Mouse (Mus musculus): Measurements from ENCODE around the gene Helz. TPM values are rescaled to one million over a fixed set of nuclear protein-coding genes. Genes with fewer than 3 reads are reported as not detected.

Gene Helz
- total and polyA plus RNA-seq, 2 experiments from 2014 or later: 8.1 to 13.6 TPM

DNA sequence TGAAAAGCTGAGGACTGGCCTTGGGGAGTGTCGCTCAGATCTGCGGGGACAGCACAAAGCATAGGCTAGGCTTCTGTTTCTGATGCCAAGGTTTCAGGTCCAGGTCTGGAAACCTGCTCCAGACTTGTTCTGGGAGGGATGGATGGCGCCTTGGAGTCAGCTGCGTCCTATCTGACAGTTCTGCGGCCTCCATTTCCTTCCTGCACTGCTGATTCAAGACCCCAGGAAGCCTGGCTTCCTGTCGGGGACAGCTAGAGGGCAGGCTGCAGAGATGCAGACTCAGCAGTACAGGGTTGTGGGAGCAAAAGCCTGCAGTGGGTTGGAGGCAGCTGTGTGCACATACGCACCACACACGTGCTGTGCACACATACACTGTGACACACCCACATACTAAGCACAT lies 18.4 kb upstream of the Helz start:
- no peak for TF ChIP-seq CTCF (IDR thresholded peaks at IDR 0.05; ENCODE audit: low read depth)
- H3K9ac ChIP-seq: no peak overlapping the region
- no peaks in the 10 kb centered on the region for H3K36me3 ChIP-seq (ENCODE audit: insufficient read depth)
- no peaks in the 10 kb centered on the region for H3K9me3 ChIP-seq (ENCODE audit: low read length)
- H3K4me3 ChIP-seq (ENCODE audit: low read depth, low read length): no peak overlapping the region
- H3K4me2 ChIP-seq (ENCODE audit: low read depth): no peak overlapping the region
- no peak for DNase-seq
- no peak overlapping the region for H3K27ac ChIP-seq (ENCODE audit: low read depth, low read length)
- WGBS: 47% methylated on average over 8 of the region's 8 CpGs
- ATAC-seq: no peak
- H3K4me1 ChIP-seq (ENCODE audit: insufficient read depth): no peaks in the 10 kb centered on the region
- no peaks in the 10 kb centered on the region for H3K27me3 ChIP-seq (ENCODE audit: insufficient read depth, low read length)

DNA sequence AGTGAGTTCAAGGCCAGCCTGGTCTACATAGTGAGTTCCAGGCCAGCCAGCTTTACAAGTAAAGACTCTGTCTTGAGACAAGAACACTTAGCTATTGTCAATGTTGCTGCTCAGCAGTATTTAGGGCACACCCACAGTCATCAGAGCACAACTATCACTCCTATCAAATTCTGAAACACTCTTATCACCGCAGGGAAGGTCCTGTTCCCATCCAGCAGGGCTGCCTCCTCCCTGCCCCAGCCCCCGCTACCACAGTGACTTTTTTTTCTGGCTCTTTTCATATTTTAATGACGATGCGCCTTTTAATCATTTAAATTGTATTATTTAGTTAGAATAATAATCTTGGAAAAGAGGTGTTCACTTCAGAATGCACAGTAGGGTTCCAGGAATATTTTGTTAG lies 16.3 kb upstream of the Helz start:
- H3K9me3 ChIP-seq (ENCODE audit: low read length): no peaks in the 10 kb centered on the region
- DNase-seq (no peak), ATAC-seq (no peak)
- no peak overlapping the region for H3K4me2 ChIP-seq (ENCODE audit: low read depth)
- no peaks in the 10 kb centered on the region for H3K4me1 ChIP-seq (ENCODE audit: insufficient read depth)
- no peak for TF ChIP-seq CTCF (IDR thresholded peaks at IDR 0.05; ENCODE audit: low read depth)
- WGBS: 80% methylated on average over 4 of the region's 4 CpGs
- H3K9ac ChIP-seq: no peak overlapping the region
- H3K4me3 ChIP-seq (ENCODE audit: low read depth, low read length): no peak overlapping the region
- H3K27ac ChIP-seq (ENCODE audit: low read depth, low read length): no peak overlapping the region
- H3K36me3 ChIP-seq (ENCODE audit: insufficient read depth): no peaks in the 10 kb centered on the region
- no peaks in the 10 kb centered on the region for H3K27me3 ChIP-seq (ENCODE audit: insufficient read depth, low read length)

DNA sequence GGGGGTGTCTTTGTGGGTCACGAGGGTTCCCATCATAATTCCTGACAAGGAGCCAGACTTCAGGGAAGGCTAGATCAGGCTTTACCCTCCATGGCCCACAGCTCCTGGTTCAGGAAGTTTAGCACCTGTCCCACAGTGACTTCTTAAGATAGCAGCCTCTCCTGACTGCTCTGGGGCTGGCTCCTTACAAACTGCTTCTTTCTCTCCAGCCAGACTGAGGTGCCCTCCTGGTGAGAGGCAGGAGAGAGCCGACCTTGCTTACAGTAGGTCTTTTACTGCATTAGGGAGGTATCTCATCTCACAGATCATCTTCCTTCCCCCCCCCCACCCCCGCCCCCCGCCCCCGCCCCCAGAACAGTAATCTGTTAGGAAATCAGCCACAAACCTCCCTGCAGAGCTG lies 15.5 kb upstream of the Helz start:
- no peak overlapping the region for H3K4me3 ChIP-seq (ENCODE audit: low read depth, low read length)
- 52% methylated on average over 5 of the region's 5 CpGs for WGBS

DNA sequence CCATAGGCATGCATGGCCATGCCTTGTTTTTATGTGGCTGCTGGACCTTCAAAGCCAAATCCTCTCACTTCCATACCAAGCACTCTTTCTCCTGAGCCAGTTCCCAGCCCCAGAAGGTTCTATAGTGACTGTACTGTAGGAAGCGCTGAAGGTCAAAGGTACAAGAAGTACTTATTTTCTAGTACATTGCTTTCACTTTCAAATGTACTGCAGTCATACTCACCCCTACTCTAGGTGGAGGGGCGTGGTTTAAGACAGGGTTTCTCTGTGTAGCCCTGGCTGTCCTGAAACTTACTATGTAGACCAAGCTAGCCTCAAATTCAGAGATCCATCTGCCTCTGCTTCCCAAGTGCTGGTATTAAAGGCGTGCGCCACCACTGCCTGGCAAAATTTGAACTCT lies 8.7 kb upstream of the Helz start:
- WGBS: 91% methylated on average over 4 of the region's 4 CpGs
- TF ChIP-seq CTCF (IDR thresholded peaks at IDR 0.05; ENCODE audit: low read depth): no peak
- Histone ChIP-seq H3K27me3 (ENCODE audit: insufficient read depth, low read length) (no peaks in the 10 kb centered on the region), H3K4me1 (ENCODE audit: insufficient read depth) (no peaks in the 10 kb centered on the region), H3K36me3 (ENCODE audit: insufficient read depth) (no peaks in the 10 kb centered on the region), H3K4me3 (ENCODE audit: low read depth, low read length) (no peak overlapping the region), H3K27ac (ENCODE audit: low read depth, low read length) (no peak overlapping the region), H3K9ac (no peak overlapping the region), H3K9me3 (ENCODE audit: low read length) (no peaks in the 10 kb centered on the region), H3K4me2 (ENCODE audit: low read depth) (no peak overlapping the region)
- DNase-seq (no peak), ATAC-seq (no peak)

More for the DNA sequence above, 15.5 kb upstream of the Helz start:
- Histone ChIP-seq H3K27me3 (ENCODE audit: insufficient read depth, low read length) (no peaks in the 10 kb centered on the region), H3K4me2 (ENCODE audit: low read depth) (no peak overlapping the region), H3K9ac (no peak overlapping the region), H3K36me3 (ENCODE audit: insufficient read depth) (no peaks in the 10 kb centered on the region), H3K9me3 (ENCODE audit: low read length) (no peaks in the 10 kb centered on the region), H3K4me1 (ENCODE audit: insufficient read depth) (no peaks in the 10 kb centered on the region), H3K27ac (ENCODE audit: low read depth, low read length) (no peak overlapping the region)
- ATAC-seq: no peak
- TF ChIP-seq CTCF (IDR thresholded peaks at IDR 0.05; ENCODE audit: low read depth): no peak
- DNase-seq: no peak

DNA sequence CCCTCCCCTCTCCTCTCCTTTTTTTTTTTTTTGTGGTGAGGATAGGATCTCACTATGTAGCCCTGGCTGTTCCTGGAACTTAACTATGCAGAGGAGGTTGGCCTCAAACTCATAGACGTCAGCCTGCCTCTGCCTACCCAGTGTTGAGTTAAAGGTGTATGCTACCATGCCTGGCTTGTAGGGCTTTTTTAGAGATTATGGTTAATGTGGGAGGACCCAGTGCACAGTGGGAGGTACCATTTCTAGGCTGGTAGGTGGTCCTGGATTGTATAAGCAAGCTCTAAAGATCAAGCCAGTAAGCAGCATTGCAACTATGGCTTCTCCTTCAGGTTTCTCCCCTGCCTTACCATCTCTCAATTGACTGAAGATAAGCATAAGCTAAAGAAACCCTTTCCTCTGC lies 7.4 kb upstream of the Helz start:
- no peak for TF ChIP-seq CTCF (IDR thresholded peaks at IDR 0.05; ENCODE audit: low read depth)
- Histone ChIP-seq H3K4me2 (ENCODE audit: low read depth) (no peak overlapping the region), H3K4me3 (ENCODE audit: low read depth, low read length) (no peak overlapping the region), H3K9me3 (ENCODE audit: low read length) (no peaks in the 10 kb centered on the region), H3K27ac (ENCODE audit: low read depth, low read length) (no peak overlapping the region), H3K4me1 (ENCODE audit: insufficient read depth) (no peaks in the 10 kb centered on the region), H3K9ac (no peak overlapping the region), H3K27me3 (ENCODE audit: insufficient read depth, low read length) (no peaks in the 10 kb centered on the region), H3K36me3 (ENCODE audit: insufficient read depth) (no peaks in the 10 kb centered on the region)
- DNase-seq: no peak
- ATAC-seq: no peak
- WGBS: 75% methylated on average over 1 of the region's 1 CpGs

DNA sequence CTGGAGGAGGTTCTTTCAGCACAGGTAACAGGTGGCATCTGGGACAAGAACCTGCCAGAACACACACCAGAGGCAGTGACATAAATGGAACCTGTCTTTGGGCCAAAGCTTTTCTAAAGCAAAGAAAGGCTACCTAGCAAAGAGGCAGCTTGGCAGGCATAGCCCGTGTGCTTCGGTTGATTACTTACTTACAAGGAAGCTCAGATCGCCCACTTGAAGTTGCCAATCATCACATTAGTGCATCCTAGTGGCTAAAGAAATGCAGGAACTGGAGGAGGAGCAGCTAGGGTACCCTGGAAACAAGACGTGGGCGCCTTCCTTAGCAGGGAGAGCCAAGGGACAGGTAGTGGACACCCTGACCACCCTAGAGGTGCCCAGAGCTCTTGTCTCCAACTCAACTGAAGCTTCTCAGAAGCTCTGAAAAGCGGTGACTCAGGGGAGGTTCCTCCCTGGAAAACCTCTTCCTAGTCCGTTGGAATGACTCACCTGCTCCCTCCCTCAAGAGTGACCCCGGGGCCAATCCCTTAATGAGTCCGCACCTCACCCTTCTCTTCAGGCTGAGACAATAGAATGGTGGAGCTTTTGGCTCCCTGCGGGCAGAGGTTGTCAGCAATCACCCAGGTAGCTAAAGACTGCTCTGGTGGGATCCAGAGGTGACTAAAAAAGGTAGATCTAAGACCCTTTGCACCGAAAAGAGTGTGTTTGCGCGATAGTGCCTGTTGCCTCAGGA lies 1.8 kb upstream of the Helz start:
- no peak for ATAC-seq
- TF ChIP-seq CTCF (IDR thresholded peaks at IDR 0.05; ENCODE audit: low read depth): no peak
- peaks cover 10% of the 10 kb centered on the region for H3K4me1 ChIP-seq (ENCODE audit: insufficient read depth)
- H3K4me3 ChIP-seq (ENCODE audit: low read depth, low read length): no peak overlapping the region
- H3K9ac ChIP-seq: no peak overlapping the region
- WGBS: 13% methylated on average over 13 of the region's 13 CpGs
- no peaks in the 10 kb centered on the region for H3K9me3 ChIP-seq (ENCODE audit: low read length)
- H3K27me3 ChIP-seq (ENCODE audit: insufficient read depth, low read length): no peaks in the 10 kb centered on the region
- peak overlapping the region; percentile 99; the same call in 1 of the 2 replicates for H3K4me2 ChIP-seq (ENCODE audit: low read depth)
- no peak overlapping the region for H3K27ac ChIP-seq (ENCODE audit: low read depth, low read length)
- peak; percentile 8 for DNase-seq
- H3K36me3 ChIP-seq (ENCODE audit: insufficient read depth): 0 out of 2 replicates have a peak, but pooled peaks cover 3% of the 10 kb centered on the region

DNA sequence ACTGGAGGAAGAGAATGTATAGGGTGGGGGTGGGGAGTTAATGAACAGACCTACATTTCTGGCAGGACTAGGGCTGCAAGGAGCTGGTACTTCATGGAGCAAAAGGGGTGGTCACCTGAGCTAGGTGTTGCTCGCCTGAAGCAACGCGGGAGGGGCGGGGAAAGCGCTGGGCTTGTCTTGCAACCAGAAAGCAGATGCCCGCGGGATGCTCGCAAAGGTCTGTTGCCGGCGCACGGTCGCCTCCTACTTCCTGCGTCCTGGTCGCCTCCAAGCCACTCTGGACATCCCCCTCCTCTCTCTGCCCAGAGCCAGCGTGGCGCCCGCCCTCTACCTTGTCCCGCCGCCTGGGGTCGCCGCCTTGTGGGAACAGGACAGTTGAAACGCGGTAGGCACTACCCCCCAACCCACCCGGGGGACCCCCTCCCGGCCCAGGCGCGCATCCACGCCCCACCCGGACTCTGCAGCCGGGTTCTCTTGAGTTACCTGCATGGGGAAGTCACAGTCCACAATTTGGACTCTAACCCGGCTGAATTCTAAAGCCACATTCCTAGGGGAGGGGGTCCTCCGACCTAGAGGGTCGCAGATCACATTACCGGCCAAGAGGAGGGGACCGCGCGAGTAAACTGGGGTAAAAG lies 946 bp upstream of the Helz start:
- DNase-seq (no peak), ATAC-seq (no peak)
- H3K4me2 ChIP-seq (ENCODE audit: low read depth): peak overlapping the region; percentile 99
- under 1% methylated on average over 37 of the region's 37 CpGs for WGBS
- peak overlapping the region; percentile 92 for H3K9ac ChIP-seq
- H3K27me3 ChIP-seq (ENCODE audit: insufficient read depth, low read length): no peaks in the 10 kb centered on the region
- H3K9me3 ChIP-seq (ENCODE audit: low read length): no peaks in the 10 kb centered on the region
- H3K4me3 ChIP-seq (ENCODE audit: low read depth, low read length): peak overlapping the region; percentile 82
- H3K36me3 ChIP-seq (ENCODE audit: insufficient read depth): 0 out of 2 replicates have a peak, but pooled peaks cover 6% of the 10 kb centered on the region
- H3K4me1 ChIP-seq (ENCODE audit: insufficient read depth): peaks cover 10% of the 10 kb centered on the region
- H3K27ac ChIP-seq (ENCODE audit: low read depth, low read length): no peak overlapping the region
- peak; percentile 20 for TF ChIP-seq CTCF (IDR thresholded peaks at IDR 0.05; ENCODE audit: low read depth)
